Mouse (Mus musculus): ENCODE data around the gene Abhd14a. TPM values are rescaled to one million over a fixed set of nuclear protein-coding genes. Genes with fewer than 3 reads are reported as not detected.
A peak's percentile ranks its signal among the peaks of the same experiment; 100 is the strongest.

The Abhd14a gene
- total RNA-seq, 2 experiments from 2014 or later = 18.3 to 21.3 TPM

DNA sequence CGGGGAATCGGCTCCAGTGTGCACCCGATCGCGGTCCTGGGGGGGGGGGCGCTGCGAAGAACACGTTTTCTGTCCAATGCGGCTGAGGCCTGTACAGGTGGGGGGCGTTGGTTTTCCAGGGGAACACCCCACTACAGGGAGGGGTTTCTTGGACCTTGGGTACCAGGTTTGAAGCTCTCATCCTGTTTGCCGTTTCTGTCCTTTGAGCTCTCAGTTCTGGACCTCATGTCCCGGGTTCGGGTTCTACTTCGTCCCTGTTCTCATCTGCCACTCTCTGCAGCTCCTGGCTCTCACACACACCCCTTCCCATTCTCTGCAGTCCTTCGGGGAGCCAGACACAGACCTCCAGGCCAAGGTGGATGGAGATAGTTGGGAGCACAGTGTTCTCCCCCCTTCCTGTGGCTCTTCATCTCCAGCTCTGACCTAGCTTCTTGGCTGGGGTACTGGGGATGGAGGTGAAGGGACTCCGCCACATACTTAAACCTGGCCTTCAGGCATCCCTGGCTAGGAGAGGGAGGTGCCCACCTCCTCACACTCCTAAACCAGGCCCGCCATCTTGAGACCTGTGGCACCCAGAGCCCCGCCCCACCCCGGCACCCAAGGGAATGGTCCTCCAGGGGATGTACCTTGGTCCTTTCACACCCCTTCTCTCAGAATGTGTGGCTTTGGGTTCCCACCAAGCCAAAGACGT lies 6.7 kb upstream of the Abhd14a start:
- DNase-seq (ENCODE audit: low spot score in 2 of 2) = no peak

DNA sequence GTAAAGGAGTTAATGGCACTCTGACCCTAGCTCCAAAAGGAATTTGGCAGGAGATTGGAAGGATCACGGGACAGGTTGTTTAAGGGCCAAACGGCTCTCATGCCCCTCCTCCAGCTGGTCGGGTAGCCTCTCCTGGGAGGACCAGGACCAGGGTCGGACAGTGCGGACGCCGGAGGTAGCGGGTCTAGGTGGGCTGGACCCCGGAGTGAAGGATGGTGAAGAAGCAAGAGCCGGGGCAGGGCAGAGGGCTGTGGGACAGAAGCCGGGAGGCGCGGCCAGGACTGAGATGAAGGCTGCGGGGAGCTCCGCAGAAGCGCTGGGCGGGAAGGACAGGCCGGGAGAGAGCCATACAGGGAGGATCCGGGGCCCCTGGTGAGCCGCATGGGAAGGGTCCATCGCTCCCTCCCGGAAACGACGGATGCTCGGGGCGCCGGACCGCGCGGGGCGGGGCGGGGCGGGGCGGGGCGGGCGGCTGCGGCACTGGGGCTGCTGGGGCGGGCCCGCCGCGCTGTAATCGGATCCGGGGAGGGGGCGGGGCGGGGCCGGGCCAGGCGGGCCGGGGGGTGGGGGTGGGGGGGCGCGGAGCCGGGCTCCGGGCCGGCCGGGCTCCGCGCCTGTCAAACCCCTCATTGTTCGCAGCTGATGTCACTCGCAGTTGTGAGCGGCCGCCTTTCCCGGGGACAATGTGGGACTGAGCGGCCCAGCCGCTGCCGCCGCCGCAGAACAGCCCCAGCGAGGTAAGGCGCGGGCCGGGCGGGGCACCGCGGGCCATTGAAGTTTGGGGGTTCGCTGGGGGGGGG lies 6.0 kb upstream of the Abhd14a start, which contains the start of gene Pcbp4:
Gene Pcbp4 (plus strand): TSS at position 21 of the 800 bp plus-strand sequence.
- DNase-seq (ENCODE audit: low spot score in 2 of 2) = peak; percentile 47 to 57

DNA sequence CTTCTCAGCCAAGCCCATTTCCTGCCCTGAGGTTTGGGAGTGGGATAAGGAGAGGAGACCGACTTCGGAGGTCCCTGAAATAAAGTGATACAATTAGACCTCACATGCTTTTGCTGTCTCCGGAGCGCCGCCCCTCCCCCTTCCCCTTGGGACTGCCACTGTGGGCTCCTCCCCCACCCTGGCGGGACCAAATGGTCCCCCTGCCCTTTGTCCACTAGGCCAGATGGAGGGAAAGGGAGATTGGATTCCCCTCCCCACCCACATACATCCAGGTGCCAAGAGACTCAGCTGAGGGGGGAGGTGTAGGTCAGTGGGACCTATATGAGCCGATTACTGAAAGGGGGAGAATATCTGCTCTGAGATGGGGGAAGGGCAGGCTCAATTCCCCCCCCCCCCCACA lies 5.3 kb upstream of the Abhd14a start:
- no peak for DNase-seq (ENCODE audit: low spot score in 2 of 2)

DNA sequence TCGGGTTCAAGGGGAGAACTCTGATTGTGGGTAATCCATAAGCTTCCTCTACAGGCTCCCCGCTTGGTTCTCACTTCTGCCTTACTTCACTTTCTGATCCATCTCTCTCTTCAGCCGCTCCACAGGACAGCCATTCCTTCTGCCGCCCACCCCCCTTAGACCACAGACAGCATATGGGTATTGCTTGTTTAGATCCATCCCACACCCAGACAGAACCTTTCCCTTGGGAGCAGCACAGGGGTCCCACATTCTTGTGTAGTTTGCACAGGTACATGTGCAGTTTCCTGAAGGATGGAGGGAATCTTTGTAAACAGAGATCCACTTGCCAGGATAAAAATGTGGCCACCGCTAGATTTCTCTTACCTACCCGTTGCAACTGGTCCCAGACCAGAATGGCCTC lies 4.9 kb upstream of the Abhd14a start:
- DNase-seq (ENCODE audit: low spot score in 2 of 2) = no peak

DNA sequence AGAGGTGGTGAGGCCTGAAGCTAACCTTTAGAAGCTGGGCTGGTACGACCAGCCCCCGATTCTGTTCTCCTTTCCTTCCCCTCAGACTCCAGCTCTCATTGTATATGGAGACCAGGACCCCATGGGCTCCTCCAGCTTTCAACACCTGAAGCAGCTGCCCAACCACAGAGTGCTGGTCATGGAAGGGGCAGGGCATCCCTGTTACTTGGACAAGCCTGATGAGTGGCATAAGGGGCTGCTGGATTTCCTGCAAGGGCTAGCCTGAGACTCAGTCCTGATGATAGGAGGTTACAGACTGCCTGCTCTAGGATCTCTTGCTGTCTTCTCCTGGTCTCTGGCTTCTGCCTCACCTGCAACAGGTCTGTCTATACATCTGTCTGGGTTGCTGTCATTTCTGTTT lies 4.4 kb upstream of the Abhd14a start:
- DNase-seq (ENCODE audit: low spot score in 2 of 2) = no peak

DNA sequence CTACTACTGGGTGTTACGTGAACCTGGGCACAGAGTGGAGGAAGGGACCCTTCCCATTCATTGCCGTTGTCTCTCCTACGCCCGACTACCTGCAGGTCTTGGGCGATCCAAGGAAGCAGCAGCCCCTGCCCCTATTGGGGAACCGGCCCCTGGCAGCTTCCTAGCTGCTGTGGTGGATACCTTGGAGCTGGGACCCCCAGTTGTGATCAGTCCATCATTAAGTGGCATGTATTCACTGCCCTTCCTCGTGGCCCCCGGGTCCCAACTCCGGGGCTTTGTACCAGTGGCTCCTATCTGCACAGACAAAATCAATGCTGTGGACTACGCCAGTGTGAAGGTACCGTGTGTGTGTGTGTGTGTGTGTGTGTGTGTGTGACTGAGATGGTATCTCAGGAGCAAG lies 3.8 kb upstream of the Abhd14a start:
- no peak for DNase-seq (ENCODE audit: low spot score in 2 of 2)

DNA sequence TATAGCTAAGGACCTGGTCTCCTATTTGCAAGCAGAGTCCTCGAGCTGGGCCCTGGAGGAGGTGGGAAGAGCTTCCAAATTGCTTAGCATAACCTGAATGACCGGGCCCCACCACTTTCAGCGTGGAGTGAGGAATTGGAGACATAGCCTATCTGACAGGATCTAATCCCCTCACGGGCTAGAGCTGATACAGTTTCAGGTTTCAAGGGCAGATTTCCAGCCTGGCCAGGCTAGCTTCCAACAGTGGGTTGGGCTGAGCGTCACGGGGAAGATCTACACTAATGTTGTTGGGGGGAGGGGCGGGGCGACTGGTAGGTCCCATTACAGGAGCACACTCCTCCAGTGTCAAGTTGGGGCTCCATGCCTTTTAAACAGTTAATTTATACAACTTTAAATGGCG lies 3.2 kb upstream of the Abhd14a start:
- peak in 1 of 2 experiments; percentile 45 for DNase-seq (ENCODE audit: low spot score in 2 of 2)

DNA sequence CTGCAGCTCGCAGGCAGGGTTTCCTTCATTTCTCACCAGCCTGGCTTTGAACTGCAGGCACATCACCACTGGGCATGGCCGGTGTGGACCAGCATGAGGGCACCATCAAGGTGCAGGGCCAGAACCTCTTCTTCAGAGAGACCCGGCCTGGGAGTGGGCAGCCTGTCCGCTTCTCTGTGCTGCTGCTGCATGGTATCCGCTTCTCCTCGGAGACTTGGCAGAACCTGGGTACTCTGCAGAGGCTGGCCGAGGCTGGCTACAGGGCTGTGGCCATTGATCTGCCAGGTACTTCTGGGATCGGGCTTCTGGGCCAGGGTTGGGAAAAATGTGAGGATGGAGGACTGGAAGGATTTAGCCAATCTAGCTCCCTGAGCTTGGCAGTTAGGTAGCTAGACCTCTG lies 2.5 kb upstream of the Abhd14a start:
- no peak for DNase-seq (ENCODE audit: low spot score in 2 of 2)

DNA sequence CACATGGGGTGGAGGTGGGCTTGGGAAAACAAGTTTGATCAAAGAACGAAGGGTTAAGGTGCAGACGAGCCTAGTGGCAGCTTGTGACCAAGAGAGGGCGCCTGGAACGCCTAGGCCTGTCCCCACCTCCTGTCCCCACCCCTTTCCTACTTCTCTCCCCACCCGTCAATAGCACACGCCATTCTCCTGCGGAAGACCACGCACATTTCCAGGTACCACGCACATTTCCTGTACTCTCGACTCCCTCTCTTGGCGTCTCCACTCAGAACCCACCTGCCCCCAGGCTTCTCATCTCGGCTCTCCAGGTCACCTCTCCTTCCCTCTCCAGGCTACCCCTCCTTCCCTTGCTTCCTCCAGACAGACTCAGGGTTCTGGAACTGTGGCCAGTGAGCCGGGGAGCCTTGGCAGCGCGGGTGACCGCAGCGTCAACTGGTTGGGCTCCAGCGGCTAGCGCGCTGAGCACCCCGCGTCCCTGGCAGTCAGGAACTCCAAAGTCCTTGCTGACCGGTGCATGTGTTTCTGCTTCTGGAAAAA lies 1.1 kb upstream of the Abhd14a start:
- peak; percentile 64 to 72 for DNase-seq (ENCODE audit: low spot score in 2 of 2)

DNA sequence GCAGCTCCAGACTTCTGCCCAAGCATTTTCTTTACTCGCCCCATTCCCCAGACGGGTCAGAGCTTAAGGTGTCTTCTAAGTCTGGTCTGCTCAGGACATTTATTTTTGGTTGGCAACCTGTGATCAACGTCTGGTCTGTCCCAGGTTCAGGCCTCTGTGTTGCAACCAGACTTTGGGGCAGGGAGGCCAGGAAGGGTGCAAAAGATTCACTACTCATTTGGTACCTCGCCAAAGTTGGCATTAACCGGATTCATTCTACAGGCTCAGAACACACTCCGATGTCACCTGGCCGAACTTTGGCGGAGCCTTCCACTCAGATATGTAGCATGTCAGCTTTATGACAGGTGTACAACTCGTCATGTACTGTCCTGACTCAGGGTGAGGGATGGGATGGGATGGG lies 473 bp upstream of the Abhd14a start:
- no peak for DNase-seq (ENCODE audit: low spot score in 2 of 2)

DNA sequence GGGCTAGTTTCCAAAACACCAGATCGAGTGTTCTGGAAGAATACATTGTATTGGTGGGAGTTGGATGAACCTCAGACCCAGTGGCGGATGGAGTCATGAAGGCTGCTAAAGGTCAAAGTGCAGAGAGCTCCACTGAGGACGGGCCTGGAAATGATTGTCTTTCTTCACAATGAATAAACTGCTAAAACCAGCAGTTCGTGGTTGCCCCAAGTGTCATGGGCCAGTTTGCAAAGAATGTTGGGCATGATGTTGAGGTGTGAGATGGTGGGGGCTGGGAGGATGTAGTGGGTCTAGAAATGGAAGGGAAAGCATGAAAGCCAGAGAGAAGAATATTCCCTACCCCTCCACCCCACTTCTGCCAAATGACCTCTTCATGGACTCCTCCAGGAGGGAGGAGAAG lies 2.6 kb downstream of the Abhd14a start:
- no peak for DNase-seq (ENCODE audit: low spot score in 2 of 2)

DNA sequence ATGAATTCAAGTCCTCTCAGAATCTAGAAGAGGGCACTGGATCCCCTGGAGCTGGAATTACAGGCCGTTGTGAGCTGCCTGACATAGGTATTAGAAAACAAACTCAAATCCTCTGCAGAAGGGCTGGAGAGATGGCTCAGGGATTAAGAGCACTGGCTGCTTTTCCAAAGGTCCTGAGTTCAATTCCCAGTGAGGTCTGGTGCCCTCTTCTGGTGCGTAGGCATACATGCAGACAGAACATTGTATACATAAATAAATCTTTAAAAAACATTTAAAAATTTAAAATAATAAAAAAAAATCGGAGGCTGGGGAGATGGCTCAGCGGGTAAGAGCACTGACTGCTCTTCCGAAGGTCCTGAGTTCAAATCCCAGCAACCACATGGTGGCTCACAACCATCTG lies 4.8 kb downstream of the Abhd14a start:
- DNase-seq (ENCODE audit: low spot score in 2 of 2) = no peak

DNA sequence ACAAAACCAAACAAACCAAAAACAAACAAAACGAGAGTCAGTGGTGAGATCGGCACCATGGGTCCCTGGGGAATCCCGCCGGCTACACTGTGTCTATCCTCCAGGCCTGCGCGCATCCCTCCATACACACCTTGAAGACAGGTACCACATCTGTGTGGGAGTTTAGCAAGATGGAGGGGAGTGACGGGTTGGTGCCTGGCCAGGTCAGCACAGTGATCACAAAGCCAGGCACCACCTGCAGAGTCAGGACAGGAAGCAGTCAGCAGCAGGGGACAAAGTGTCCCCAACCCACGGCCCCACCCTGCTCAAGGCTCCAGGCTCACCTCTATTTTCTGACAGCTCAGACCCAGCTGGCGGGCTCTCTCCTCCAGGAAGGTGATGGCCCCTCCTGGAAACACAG lies 10.9 kb downstream of the Abhd14a start:
- no peak for DNase-seq (ENCODE audit: low spot score in 2 of 2)

DNA sequence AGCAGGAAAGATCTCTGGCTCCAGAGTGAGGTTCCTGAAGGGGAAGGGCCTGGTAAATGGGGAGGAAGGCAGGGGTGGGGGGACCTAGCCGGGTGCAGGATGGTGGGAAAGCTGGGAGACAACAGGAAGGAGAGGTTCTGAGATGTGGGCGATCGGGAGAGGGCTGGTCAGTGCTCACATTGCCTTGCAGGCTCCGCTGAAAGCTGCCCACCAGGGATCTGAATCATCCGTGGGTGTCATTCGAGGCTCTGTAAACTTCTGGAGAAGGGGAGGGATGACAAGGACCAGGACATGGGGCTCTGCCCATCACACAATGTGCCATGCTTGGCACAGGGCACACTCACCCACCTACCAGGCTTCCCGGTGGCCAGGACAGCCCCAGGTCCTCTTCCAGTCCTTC lies 14.1 kb downstream of the Abhd14a start:
- no peak for DNase-seq (ENCODE audit: low spot score in 2 of 2)

DNA sequence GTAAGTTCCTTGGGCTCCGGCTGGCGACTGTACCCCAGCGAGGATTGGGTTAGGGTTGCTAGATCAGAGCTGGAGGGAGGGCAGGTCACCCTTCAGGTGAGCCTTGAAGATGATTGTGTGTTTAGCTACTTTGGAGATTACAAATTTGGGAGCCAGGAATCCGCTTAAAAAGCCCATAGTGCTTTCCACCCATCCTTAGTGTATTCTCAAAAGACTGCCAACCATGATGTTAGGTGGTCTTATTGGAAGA lies 17.5 kb downstream of the Abhd14a start:
- no peak for DNase-seq (ENCODE audit: low spot score in 2 of 2)

DNA sequence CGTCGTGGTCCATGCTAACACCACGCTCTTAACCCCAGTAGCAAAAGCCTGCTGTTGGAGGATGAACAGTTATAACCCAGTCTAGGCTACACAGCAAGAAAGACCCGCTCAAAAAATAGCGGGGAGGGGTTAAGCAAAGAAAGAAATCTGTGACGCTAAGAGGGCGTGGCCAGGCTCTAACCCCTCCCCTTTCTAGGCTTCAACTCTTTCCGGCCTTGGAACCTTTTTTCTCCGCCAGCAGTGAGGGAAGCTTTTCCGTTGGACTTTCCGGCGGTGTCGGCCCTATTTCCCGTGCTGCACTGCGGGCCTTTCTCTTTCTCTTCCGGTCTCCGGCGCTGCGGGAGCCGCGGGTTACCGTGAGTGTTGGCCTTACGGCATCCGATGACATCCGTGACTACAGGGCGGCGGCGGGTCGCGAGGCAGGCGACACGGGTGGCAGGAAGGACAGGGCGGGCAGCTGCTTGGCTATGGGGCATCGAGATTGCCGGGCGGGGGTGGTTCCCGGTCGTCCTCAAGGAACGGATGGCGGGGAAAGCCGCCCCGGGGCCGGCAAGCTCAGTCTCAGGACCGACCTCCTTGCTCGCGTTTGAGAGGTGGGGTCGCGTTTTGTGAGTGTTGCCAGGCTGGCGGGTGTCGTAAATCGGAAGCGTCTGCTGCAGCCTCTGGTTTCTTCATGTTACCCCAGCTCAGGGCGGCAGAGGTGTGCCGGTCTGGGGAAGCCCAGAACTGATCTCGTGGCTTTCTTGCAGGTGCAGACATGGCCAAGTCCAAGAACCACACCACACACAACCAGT lies 18.1 kb downstream of the Abhd14a start, which contains the start of gene Rpl29:
Gene Rpl29 (plus strand): TSS at position 234 of the 794 bp plus-strand sequence.
- peak; percentile 92 to 93 for DNase-seq (ENCODE audit: low spot score in 2 of 2)

DNA sequence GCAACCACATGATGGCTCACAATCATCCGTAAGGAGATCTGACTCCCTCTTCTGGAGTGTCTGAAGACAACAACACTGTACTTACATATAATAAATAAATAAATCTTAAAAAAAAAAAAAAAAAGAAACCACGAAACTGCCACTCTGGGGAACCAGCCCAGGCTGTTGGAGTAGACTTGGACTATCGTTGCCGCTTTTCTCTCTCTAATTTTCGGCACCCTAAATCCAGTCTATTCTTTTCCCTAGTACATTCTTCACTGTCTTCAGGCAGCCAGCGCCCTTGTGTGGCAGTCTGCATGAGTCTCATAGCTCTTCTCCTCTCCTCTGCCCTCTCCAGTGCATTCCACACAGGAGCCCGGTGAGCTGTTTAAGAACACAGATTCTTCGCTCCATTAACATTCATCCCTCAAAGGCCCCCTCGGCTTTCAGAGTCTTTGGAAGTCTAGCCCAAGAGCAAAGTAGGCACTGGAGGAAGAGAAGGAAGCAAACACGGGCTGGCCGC lies 18.7 kb downstream of the Abhd14a start:
- DNase-seq (ENCODE audit: low spot score in 2 of 2) = no peak

DNA sequence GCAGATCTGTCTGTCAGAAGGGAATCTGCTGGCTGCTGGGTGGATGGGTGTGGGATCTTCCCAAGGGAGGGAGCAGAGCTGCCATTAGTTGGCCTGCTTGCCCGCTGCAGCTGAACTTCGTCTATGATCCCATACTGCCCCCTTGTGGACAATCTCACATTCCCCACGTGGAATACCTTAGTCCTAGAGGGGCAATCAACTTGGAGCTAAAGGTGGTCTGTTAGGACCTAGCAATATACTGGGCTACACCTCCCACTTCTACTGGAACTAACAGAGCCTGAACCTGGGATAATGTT lies 25.7 kb downstream of the Abhd14a start:
- DNase-seq (ENCODE audit: low spot score in 2 of 2) = peak; percentile 76 to 85

DNA sequence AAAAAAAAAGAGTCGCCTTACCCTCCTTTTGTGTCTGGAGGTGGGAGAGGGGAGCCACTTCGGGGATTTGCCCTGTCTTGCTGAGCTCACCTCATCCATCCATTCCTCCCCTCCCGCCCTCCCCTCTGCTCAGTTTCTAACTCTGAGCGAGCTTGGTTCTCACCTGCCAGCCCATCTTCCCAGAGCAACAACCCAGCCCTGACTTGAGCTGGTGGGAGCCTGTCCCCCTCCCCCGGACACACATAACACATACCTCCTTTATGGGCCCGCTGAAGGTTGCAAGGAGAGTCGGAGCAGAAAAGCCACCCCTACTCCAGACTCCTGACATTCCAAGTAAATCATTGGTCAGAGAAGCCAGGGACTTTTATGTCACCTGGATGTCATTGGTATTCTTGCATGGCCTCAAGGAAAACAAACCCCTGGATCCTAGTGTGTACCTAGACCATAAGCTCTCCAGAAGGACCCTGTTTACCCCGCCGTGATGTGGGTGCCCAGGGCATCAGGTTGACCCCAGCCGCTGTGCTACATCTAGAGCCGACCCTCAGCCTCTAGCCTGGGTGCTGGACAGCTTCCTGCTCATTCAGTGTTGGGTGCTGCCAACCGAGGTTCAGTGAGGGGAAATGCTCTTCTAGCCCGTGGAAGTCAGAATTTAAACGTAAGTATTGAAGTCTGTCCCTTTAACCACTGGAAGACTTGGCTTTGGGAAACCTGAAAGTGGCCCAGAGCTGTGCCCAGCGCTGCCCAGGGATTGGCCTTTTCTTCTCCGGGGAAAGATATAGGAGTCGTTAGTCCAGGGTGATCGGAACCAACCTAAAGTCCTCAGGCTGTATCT lies 26.2 kb downstream of the Abhd14a start:
- no peak for DNase-seq (ENCODE audit: low spot score in 2 of 2)

DNA sequence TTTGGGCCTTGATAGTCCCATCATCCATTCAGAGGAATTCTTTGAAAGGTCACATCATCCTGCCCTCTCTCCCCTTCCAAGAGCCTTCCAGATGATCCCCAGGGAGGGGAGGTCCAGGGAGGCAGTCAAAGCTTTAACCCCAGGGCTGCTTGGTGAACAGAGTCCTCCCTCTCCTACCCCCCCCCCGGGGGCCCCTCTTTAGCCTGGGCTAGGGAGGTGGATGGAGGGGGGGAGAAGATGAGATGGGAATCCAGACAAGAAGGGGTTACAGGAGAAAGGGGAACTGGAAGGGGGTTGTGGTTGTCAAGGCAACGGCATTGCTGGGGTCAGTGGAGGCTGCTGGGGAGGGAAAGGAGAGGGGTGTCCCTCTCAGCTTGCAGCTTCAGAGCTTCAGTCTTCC lies 26.9 kb downstream of the Abhd14a start:
- DNase-seq (ENCODE audit: low spot score in 2 of 2) = no peak
